ENCODE assay signal across 8 mouse cellular contexts in the genomic region with DNA sequence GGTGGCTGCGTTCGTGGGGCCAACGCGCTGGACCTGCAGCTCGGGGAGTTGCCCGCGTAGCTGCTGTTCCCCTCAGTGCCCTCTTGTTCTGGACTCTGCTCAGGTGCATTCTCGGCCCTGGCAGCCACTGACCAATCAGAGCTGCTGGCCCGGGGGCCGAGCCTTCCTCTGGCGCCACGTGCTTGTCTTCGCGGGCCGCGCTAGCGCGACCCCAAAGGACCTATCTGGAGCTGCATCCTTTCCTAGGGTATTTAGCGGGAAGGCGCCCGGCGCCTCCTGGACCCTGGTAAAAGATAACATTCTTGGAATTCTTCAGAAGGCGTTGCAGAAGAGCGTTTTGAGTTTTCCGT. TPM values are rescaled to one million over a fixed set of nuclear protein-coding genes. Genes with fewer than 3 reads are reported as not detected.
DNase-seq lines count a peak whose midpoint lies in the region; ATAC-seq lines count a peak whose summit lies in the region.

No protein-coding gene starts in this region.

- H3K9ac ChIP-seq in forebrain, embryonic 14.5 days (ENCODE audit: low read length): peak overlapping the region; percentile 87

- H3K27me3 ChIP-seq in erythroblast, embryonic 14.5 days (ENCODE audit: control insufficient read depth): no peaks in the 10 kb centered on the region
- no peaks in the 10 kb centered on the region for H3K27me3 ChIP-seq in forebrain, embryonic 14.5 days (replicated peaks; ENCODE audit: control insufficient read depth, insufficient read depth, low read length)

- WGBS in forebrain, embryonic 14.5 days: 0% methylated on average over 25 of the region's 25 CpGs

- ATAC-seq in erythroblast, adult 5-6 weeks (replicated peaks; ENCODE audit: low FRiP score, poor library complexity, severe bottlenecking): no peak; the same call in 1 of the 2 replicates
- peak; percentile 74 for ATAC-seq in forebrain, embryonic 14.5 days

- intact Hi-C loops in heart, postnatal 25 days (cut with DNase I): loop anchor here (2.0 kb wide), 1 partner anchor 22 kb away; no protein-coding TSS in a partner anchor

- peak overlapping the region; percentile 98 for H3K4me3 ChIP-seq in erythroblast, embryonic 14.5 days (replicated peaks)
- H3K4me3 ChIP-seq in brown adipose tissue, adult 24 weeks (ENCODE audit: insufficient read depth, low read depth, low read length): peak overlapping the region; percentile 75
- peak overlapping the region; percentile 92 for H3K4me3 ChIP-seq in forebrain, embryonic 14.5 days (ENCODE audit: low read depth, low read length)

- no peak overlapping the region for H3K27ac ChIP-seq in brown adipose tissue, adult 24 weeks (replicated peaks; ENCODE audit: low read depth, low read length)
- 0 out of 2 replicates have a peak overlapping the region, but pooled peaks have one; percentile 40 for H3K27ac ChIP-seq in forebrain, embryonic 14.5 days (ENCODE audit: low read depth, low read length)

- H3K9me3 ChIP-seq in erythroblast, embryonic 14.5 days (ENCODE audit: control insufficient read depth, low read length): peaks cover 6% of the 10 kb centered on the region; the same call in 1 of the 2 replicates
- H3K9me3 ChIP-seq in forebrain, embryonic 14.5 days (replicated peaks; ENCODE audit: control insufficient read depth, low read length): no peaks in the 10 kb centered on the region

- peaks cover 35% of the 10 kb centered on the region for H3K4me1 ChIP-seq in erythroblast, embryonic 14.5 days (ENCODE audit: control insufficient read depth)
- peaks cover 4% of the 10 kb centered on the region; the same call in 1 of the 2 replicates for H3K4me1 ChIP-seq in brown adipose tissue, adult 24 weeks (ENCODE audit: control insufficient read depth, insufficient read depth, insufficient read length, low read length)
- peaks cover 9% of the 10 kb centered on the region for H3K4me1 ChIP-seq in forebrain, embryonic 14.5 days (ENCODE audit: control insufficient read depth, insufficient read depth, low read length)

- DNase-seq in forebrain, embryonic 14.5 days (ENCODE audit: low spot score): peak; percentile 78
- DNase-seq in heart, postnatal 25 days (ENCODE audit: low spot score): peak; percentile 71
- peak; percentile 82 to 92 for DNase-seq in kidney, postnatal 4 days
- peak; percentile 78 to 88 for DNase-seq in lung, postnatal 4 days
- DNase-seq in skeletal muscle tissue, adult 2 months (ENCODE audit: low read depth, low spot score): peak; percentile 78

- peaks cover 11% of the 10 kb centered on the region for H3K36me3 ChIP-seq in erythroblast, embryonic 14.5 days (ENCODE audit: control insufficient read depth)
- H3K36me3 ChIP-seq in forebrain, embryonic 14.5 days (ENCODE audit: control insufficient read depth, insufficient read depth, low read length): no peaks in the 10 kb centered on the region

- H3K4me2 ChIP-seq in forebrain, embryonic 14.5 days (ENCODE audit: low read length): peak overlapping the region; percentile 60

RNA-seq across cellular contexts. Expression of a gene that starts 0.4 kb away (rescaled TPM):
- polyA plus RNA-seq in erythroblast, embryonic 14.5 days (2012): 0.38 and 1.0 TPM in 2 replicates
- 34.5 and 52.8 TPM in 2 replicates for total RNA-seq in erythroblast, adult 5-6 weeks (2015; ENCODE audit: low replicate concordance)
- total RNA-seq in erythroblast, adult 5-6 weeks (2017; ENCODE audit: low replicate concordance): 38.6 and 61.8 TPM in 2 replicates
- polyA plus RNA-seq in brown adipose tissue, adult 24 weeks (2012; ENCODE audit: insufficient read depth, insufficient read length, missing spikeins): 138 and 145 TPM in 2 replicates
- polyA plus RNA-seq in forebrain, embryonic 14.5 days (2014; fragmentation: Nextera tagmentation; extraction: Ambion mirVana): 79.9 and 81.7 TPM in 2 replicates
- total RNA-seq in heart, postnatal 25 days (2021): 100 to 1,000 TPM; 236 to 274 TPM

RNA-seq across cellular contexts. Expression of a gene that starts 0.4 kb away (rescaled TPM):
- 0.24 and 0.28 TPM in 2 replicates for polyA plus RNA-seq in erythroblast, embryonic 14.5 days (2012)
- total RNA-seq in erythroblast, adult 5-6 weeks (2015; ENCODE audit: low replicate concordance): 35.9 and 62.6 TPM in 2 replicates
- total RNA-seq in erythroblast, adult 5-6 weeks (2017; ENCODE audit: low replicate concordance): 14.1 and 34.0 TPM in 2 replicates
- 35.0 and 40.5 TPM in 2 replicates for polyA plus RNA-seq in brown adipose tissue, adult 24 weeks (2012; ENCODE audit: insufficient read depth, insufficient read length, missing spikeins)
- polyA plus RNA-seq in forebrain, embryonic 14.5 days (2014; fragmentation: Nextera tagmentation; extraction: Ambion mirVana): 139 and 145 TPM in 2 replicates
- total RNA-seq in heart, postnatal 25 days (2021): 10 to 100 TPM; 62.9 to 72.4 TPM

Comparison
In these comparisons a context has a peak if more than half of its experiments do, and no peak if none do; other contexts are left out.
1. RNA of a gene that starts 0.4 kb away (polyA plus RNA-seq): 138 to 145 TPM in brown adipose tissue, adult 24 weeks and 79.9 to 81.7 TPM in forebrain, embryonic 14.5 days; 0.38 to 1.0 TPM in erythroblast, embryonic 14.5 days; every median in the first group is over 10 times any median in the second.
2. RNA of a gene that starts 0.4 kb away (polyA plus RNA-seq): 139 to 145 TPM in forebrain, embryonic 14.5 days and 35.0 to 40.5 TPM in brown adipose tissue, adult 24 weeks; 0.24 to 0.28 TPM in erythroblast, embryonic 14.5 days; every median in the first group is over 10 times any median in the second.
3. Peak in every context shown above with its lines, with median percentiles within 50 percentile points of each other: H3K4me3 ChIP-seq and DNase-seq.